Mouse (Mus musculus) thymus, adult 2 months (tissue): ENCODE data around the gene Gstk1. TPM values are rescaled to one million over a fixed set of nuclear protein-coding genes. Genes with fewer than 3 reads are reported as not detected.

ENCODE experiments used
- DNase-seq: peaks from one replicate; pipeline ENCODE4 v3.0.0; 2021
- H3K27ac ChIP-seq: fragments of 200-500 bp; 2 replicates; pipeline ENCODE4 v1.5.1; 2012; ENCODE audit warnings: low read length, control low read depth; ENCODE audit not compliant: control insufficient read depth, insufficient read depth
- H3K27me3 ChIP-seq: fragments of 200-500 bp; 2 replicates; pipeline ENCODE4 v1.6.1; 2012; ENCODE audit warnings: mild to moderate bottlenecking, low read length, moderate library complexity, mixed read lengths; ENCODE audit not compliant: control insufficient read depth, insufficient read depth
- H3K36me3 ChIP-seq: fragments of 200-500 bp; 2 replicates; pipeline ENCODE4 v1.6.1; 2012; ENCODE audit warnings: mild to moderate bottlenecking, low read length, moderate library complexity; ENCODE audit not compliant: control insufficient read depth, insufficient read depth
- H3K4me1 ChIP-seq: fragments of 200-500 bp; replicated peaks from 2 replicates; pipeline ENCODE4 v1.6.1; 2012; ENCODE audit warnings: low read length; ENCODE audit not compliant: control insufficient read depth, insufficient read depth
- H3K4me3 ChIP-seq: fragments of 200-500 bp; 2 replicates; pipeline ENCODE4 v1.5.1; 2012; ENCODE audit warnings: mild to moderate bottlenecking, low read length, control low read depth, moderate library complexity; ENCODE audit not compliant: control insufficient read depth, insufficient read depth
- CTCF ChIP-seq: fragments of 200-500 bp; IDR thresholded peaks from 2 replicates; pipeline ENCODE4 v1.5.1; 2012; ENCODE audit warnings: mild to moderate bottlenecking, control low read depth, low read length, moderate library complexity, borderline replicate concordance; ENCODE audit not compliant: control insufficient read depth, poor library complexity, insufficient read depth; ENCODE audit errors: extremely low read depth
- POLR2A ChIP-seq: fragments of 200-500 bp; IDR thresholded peaks from 2 replicates; pipeline ENCODE4 v1.6.1; 2012; ENCODE audit warnings: mild to moderate bottlenecking, low read length, control low read depth, moderate library complexity; ENCODE audit not compliant: control insufficient read depth, poor library complexity, insufficient read depth; ENCODE audit errors: extremely low read depth
- WGBS: fragments of 180-500 bp; shearing (Covaris S2); methylation state at CpG from one replicate; pipeline ENCODE4 v1.1.7; 2018; 5-methylcytosine and 5-hydroxymethylcytosine counted together
- polyA plus RNA-seq: library from polyadenylated mRNA; depleted of rRNA; stranded (reverse); fragments of >200 nt; gene quantifications from 2 replicates; pipeline ENCODE4 v1.2.3, GENCODE M21; 2012

The Gstk1 gene
- polyA plus RNA-seq, 1 experiment: 11.7 TPM

GRCm38 (mm10) chr6:42253103-42253502 lies 7.4 kb downstream of the Gstk1 start:
- H3K4me3 ChIP-seq: no peak overlapping the region
- H3K4me1 ChIP-seq: no peaks in the 10 kb centered on the region
- H3K36me3 ChIP-seq: no peaks in the 10 kb centered on the region
- no peaks in the 10 kb centered on the region for H3K27me3 ChIP-seq
- WGBS: 89% methylated on average over 2 of the region's 2 CpGs
- TF ChIP-seq CTCF (no peak), POLR2A (no peak)
- H3K27ac ChIP-seq: no peak overlapping the region
- DNase-seq: no peak

- 28% methylated on average over 11 of the region's 11 CpGs for WGBS
- DNase-seq: peak; percentile 78
- H3K27me3 ChIP-seq: no peaks in the 10 kb centered on the region
These were observed 11.6 kb downstream of the Gstk1 start for GRCm38 (mm10) chr6:42257303-42257863.

GRCm38 (mm10) chr6:42260430-42260829 lies 14.7 kb downstream of the Gstk1 start:
- Histone ChIP-seq H3K36me3 (no peaks in the 10 kb centered on the region), H3K27me3 (no peaks in the 10 kb centered on the region), H3K4me3 (no peak overlapping the region), H3K4me1 (no peaks in the 10 kb centered on the region), H3K27ac (no peak overlapping the region)
- 45% methylated on average over 6 of the region's 6 CpGs for WGBS
- no peak for TF ChIP-seq POLR2A
- TF ChIP-seq CTCF: no peak
- no peak for DNase-seq

More at GRCm38 (mm10) chr6:42257303-42257863, 11.6 kb downstream of the Gstk1 start:
- peak; percentile 77; the same call in 1 of the 2 replicates for TF ChIP-seq CTCF
- no peak for TF ChIP-seq POLR2A
- Histone ChIP-seq H3K4me3 (no peak overlapping the region), H3K4me1 (no peaks in the 10 kb centered on the region), H3K36me3 (no peaks in the 10 kb centered on the region), H3K27ac (no peak overlapping the region)

GRCm38 (mm10) chr6:42261524-42262170 lies 15.9 kb downstream of the Gstk1 start, which contains the start of gene Tmem139:
Gene Tmem139, plus strand, starts transcription at chr6:42261970.
- H3K27ac ChIP-seq: no peak within 1 kb of the TSS
- 84% methylated on average over 20 of the region's 20 CpGs for WGBS
- H3K27me3 ChIP-seq: no peaks in the 10 kb centered on the region
- no peak for DNase-seq
- H3K4me3 ChIP-seq: no peak within 1 kb of the TSS
- TF ChIP-seq CTCF: no peak
- TF ChIP-seq POLR2A: no peak
- H3K4me1 ChIP-seq: peaks cover 2% of the 10 kb centered on the region; the same call in 1 of the 2 replicates
- H3K36me3 ChIP-seq: no peaks in the 10 kb centered on the region

DNA sequence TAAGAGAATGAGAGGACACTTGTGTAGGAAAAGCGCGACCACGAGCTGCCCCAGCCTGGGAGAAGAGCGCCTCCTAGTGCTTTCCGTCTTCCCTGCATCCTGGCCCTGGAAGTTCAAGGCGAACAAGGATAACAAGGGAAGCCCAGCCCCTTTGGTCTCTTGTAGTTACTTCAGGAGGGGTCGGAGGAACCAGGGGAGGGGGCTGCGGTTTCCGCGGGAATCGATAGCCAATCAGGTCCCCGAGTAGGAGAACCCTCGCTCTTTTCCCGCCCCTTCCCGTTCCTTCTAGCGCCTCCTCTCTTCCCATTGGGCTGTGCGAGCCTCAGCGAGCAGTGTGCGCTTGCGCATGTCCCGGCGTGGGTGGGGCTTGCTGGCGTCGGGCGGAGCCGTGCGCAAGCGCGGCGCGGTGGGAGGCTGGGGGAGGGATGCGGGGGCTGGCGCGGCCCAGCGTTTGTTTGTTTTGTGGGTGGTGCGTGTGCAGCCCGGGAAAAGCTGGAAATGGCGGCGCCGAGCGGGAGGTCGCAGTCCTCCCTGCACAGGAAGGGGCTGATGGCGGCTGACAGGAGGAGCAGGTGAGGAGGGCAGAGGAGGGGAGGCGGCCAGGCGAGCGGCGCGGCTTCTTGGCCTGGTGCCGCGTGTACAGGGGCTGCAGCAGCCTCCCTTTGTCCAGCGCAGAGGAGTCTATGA lies 19.0 kb downstream of the Gstk1 start, which contains the start of gene Casp2:
Gene Casp2, plus strand, starts transcription at position 360 of the 687 bp plus-strand sequence.
- under 1% methylated on average over 51 of the region's 51 CpGs for WGBS
- H3K27me3 ChIP-seq: no peaks in the 10 kb centered on the region
- H3K4me3 ChIP-seq: peak within 1 kb of the TSS; percentile 78
- H3K4me1 ChIP-seq: peaks cover 2% of the 10 kb centered on the region; the same call in 1 of the 2 replicates
- H3K27ac ChIP-seq: peak within 1 kb of the TSS; percentile 74
- DNase-seq: peak; percentile 98
- TF ChIP-seq CTCF (peak; percentile 63; the same call in 1 of the 2 replicates), POLR2A (peak; percentile 55)
- peaks cover 27% of the 10 kb centered on the region for H3K36me3 ChIP-seq
